Mouse (Mus musculus) MEL (cell line): Measurements from ENCODE around the gene Eif5a. TPM values are rescaled to one million over a fixed set of nuclear protein-coding genes. Genes with fewer than 3 reads are reported as not detected.
A peak's percentile ranks its signal among the peaks of the same experiment; 100 is the strongest.

Source experiments
- DNase-seq: peaks from one replicate; pipeline ENCODE4 v3.0.0; 2011; ENCODE audit warnings: low read depth, low spot score
- H3K27ac ChIP-seq: 2 replicates; pipeline ENCODE4 v1.5.1; 2012; ENCODE audit warnings: low read depth, mild to moderate bottlenecking, control low read depth, low read length, moderate library complexity; ENCODE audit not compliant: control insufficient read depth
- H3K27me3 ChIP-seq, 2 experiments: fragments of 150-350 bp in 1 of 2; sonication (generic) in 1 of 2; 2 replicates each; pipeline ENCODE4 v1.6.1; 2012; ENCODE audit warnings: low read length in 2 of 2, mild to moderate bottlenecking in 2 of 2, improper control_type of control experiment in 1 of 2, moderate library complexity in 1 of 2; ENCODE audit not compliant: insufficient read depth in 2 of 2, control insufficient read depth in 1 of 2
- H3K36me3 ChIP-seq, 2 experiments: 2 replicates each; pipeline ENCODE4 v1.6.1; 2012 to 2014; ENCODE audit warnings: low read length in 2 of 2, improper control_type of control experiment in 1 of 2, inconsistent platforms in 1 of 2, mild to moderate bottlenecking in 1 of 2; ENCODE audit not compliant: insufficient read depth in 2 of 2, control insufficient read depth in 1 of 2
- H3K4me1 ChIP-seq, 2 experiments: fragments of 150-350 bp in 1 of 2; sonication (generic) in 1 of 2; 2 replicates each; pipeline ENCODE4 v1.6.1; 2012; ENCODE audit warnings: low read length in 2 of 2, improper control_type of control experiment in 1 of 2, mild to moderate bottlenecking in 1 of 2; ENCODE audit not compliant: insufficient read depth in 2 of 2, control insufficient read depth in 1 of 2
- H3K4me3 ChIP-seq, 2 experiments: fragments of 150-350 bp in 1 of 2; sonication (generic) in 1 of 2; 2 replicates each; pipeline ENCODE4 v1.5.1; 2012; ENCODE audit warnings: low read depth in 2 of 2, low read length in 2 of 2, mild to moderate bottlenecking in 2 of 2, moderate library complexity in 2 of 2, control low read depth in 1 of 2, improper control_type of control experiment in 1 of 2; ENCODE audit not compliant: control insufficient read depth in 1 of 2, insufficient read depth in 1 of 2
- H3K79me2 ChIP-seq: 2 replicates; pipeline ENCODE4 v1.6.1; 2012; ENCODE audit warnings: mild to moderate bottlenecking, low read length, moderate library complexity; ENCODE audit not compliant: control insufficient read depth, poor library complexity, insufficient read depth
- H3K9ac ChIP-seq: 2 replicates; pipeline ENCODE4 v1.6.1; 2012; ENCODE audit warnings: low read depth, mild to moderate bottlenecking, control low read depth, low read length, moderate library complexity; ENCODE audit not compliant: control insufficient read depth, poor library complexity, severe bottlenecking
- H3K9me3 ChIP-seq: fragments of 150-350 bp; sonication (generic); replicated peaks from 2 replicates; pipeline ENCODE4 v1.6.1; 2012; ENCODE audit warnings: mild to moderate bottlenecking, low read length, improper control_type of control experiment, moderate library complexity; ENCODE audit not compliant: insufficient read depth
- BHLHE40 ChIP-seq: IDR thresholded peaks from 2 replicates; pipeline ENCODE4 v1.6.1; 2012; ENCODE audit warnings: low read depth, mild to moderate bottlenecking, inconsistent platforms, low read length, improper control_type of control experiment, borderline replicate concordance
- CHD1 ChIP-seq: IDR thresholded peaks from 2 replicates; pipeline ENCODE4 v1.6.1; 2012; ENCODE audit warnings: low read depth, mild to moderate bottlenecking, inconsistent platforms, low read length, improper control_type of control experiment
- CHD2 ChIP-seq: IDR thresholded peaks from 2 replicates; pipeline ENCODE4 v1.6.1; 2011; ENCODE audit warnings: low read length, improper control_type of control experiment
- CTCF ChIP-seq, 3 experiments: IDR thresholded peaks in 2 of 3; conservative IDR thresholded peaks in 1 of 3; 2 replicates each; pipeline ENCODE4 v1.5.1; 2011 to 2012; ENCODE audit warnings: low read length in 3 of 3, low read depth in 2 of 3, mild to moderate bottlenecking in 2 of 3, improper control_type of control experiment in 1 of 3, inconsistent platforms in 1 of 3, mixed read lengths in 1 of 3, moderate library complexity in 1 of 3; ENCODE audit not compliant: control insufficient read depth in 1 of 3, insufficient read depth in 1 of 3, poor library complexity in 1 of 3, severe bottlenecking in 1 of 3
- E2F4 ChIP-seq: IDR thresholded peaks from 2 replicates; pipeline ENCODE4 v1.6.1; 2011; ENCODE audit warnings: low read depth, low read length, improper control_type of control experiment, borderline replicate concordance
- ELF1 ChIP-seq: IDR thresholded peaks from 2 replicates; pipeline ENCODE4 v1.6.1; 2014; ENCODE audit warnings: low read depth, mild to moderate bottlenecking, inconsistent platforms, low read length, improper control_type of control experiment, moderate library complexity
- EP300 ChIP-seq, 2 experiments: IDR thresholded peaks; 2 replicates each; pipeline ENCODE4 v1.6.1; 2011; ENCODE audit warnings: improper control_type of control experiment in 2 of 2, low read length in 2 of 2, low read depth in 1 of 2, mild to moderate bottlenecking in 1 of 2
- ETS1 ChIP-seq: IDR thresholded peaks from 2 replicates; pipeline ENCODE4 v1.6.1; 2012; ENCODE audit warnings: low read depth, mild to moderate bottlenecking, inconsistent platforms, low read length, improper control_type of control experiment, moderate library complexity
- GABPA ChIP-seq: IDR thresholded peaks from 2 replicates; pipeline ENCODE4 v1.6.1; 2012; ENCODE audit warnings: low read depth, mild to moderate bottlenecking, inconsistent platforms, low read length, improper control_type of control experiment, moderate library complexity
- HCFC1 ChIP-seq: IDR thresholded peaks from 2 replicates; pipeline ENCODE4 v1.6.1; 2012; ENCODE audit warnings: low read depth, mild to moderate bottlenecking, inconsistent platforms, low read length, improper control_type of control experiment, moderate library complexity
- KAT2A ChIP-seq: conservative IDR thresholded peaks from 2 replicates; pipeline ENCODE4 v1.6.1; 2012; ENCODE audit warnings: low read depth, low read length, improper control_type of control experiment, inconsistent platforms
- MAFK ChIP-seq: IDR thresholded peaks from 2 replicates; pipeline ENCODE4 v1.6.1; 2011; ENCODE audit warnings: low read depth, mild to moderate bottlenecking, low read length, improper control_type of control experiment, borderline replicate concordance
- MAX ChIP-seq: IDR thresholded peaks from 2 replicates; pipeline ENCODE4 v1.6.1; 2011; ENCODE audit warnings: low read length, improper control_type of control experiment
- MAZ ChIP-seq: IDR thresholded peaks from 2 replicates; pipeline ENCODE4 v1.6.1; 2012; ENCODE audit warnings: low read depth, mild to moderate bottlenecking, inconsistent platforms, low read length, improper control_type of control experiment
- MEF2A ChIP-seq: IDR thresholded peaks from 2 replicates; pipeline ENCODE4 v1.6.1; 2014; ENCODE audit warnings: low read depth, mild to moderate bottlenecking, inconsistent platforms, low read length, improper control_type of control experiment; ENCODE audit not compliant: poor library complexity, insufficient replicate concordance, severe bottlenecking; ENCODE audit errors: extremely low read depth
- MYB ChIP-seq: IDR thresholded peaks from 2 replicates; pipeline ENCODE4 v1.6.1; 2011; ENCODE audit warnings: mild to moderate bottlenecking, low read depth, low read length, improper control_type of control experiment
- MYC ChIP-seq: IDR thresholded peaks from 2 replicates; pipeline ENCODE4 v1.6.1; 2011; ENCODE audit warnings: low read depth, mild to moderate bottlenecking, low read length, improper control_type of control experiment, moderate library complexity
- POLR2A ChIP-seq, 2 experiments: IDR thresholded peaks; 2 replicates each; pipeline ENCODE4 v1.6.1; 2011 to 2012; ENCODE audit warnings: low read length in 2 of 2, mild to moderate bottlenecking in 2 of 2, control low read depth in 1 of 2, improper control_type of control experiment in 1 of 2, low read depth in 1 of 2, moderate library complexity in 1 of 2; ENCODE audit not compliant: control insufficient read depth in 1 of 2, insufficient read depth in 1 of 2, poor library complexity in 1 of 2
- POLR2AphosphoS2 ChIP-seq: IDR thresholded peaks from 2 replicates; pipeline ENCODE4 v1.6.1; 2011; ENCODE audit warnings: low read length, improper control_type of control experiment
- RAD21 ChIP-seq: IDR thresholded peaks from 2 replicates; pipeline ENCODE4 v1.6.1; 2011; ENCODE audit warnings: mild to moderate bottlenecking, low read depth, low read length, improper control_type of control experiment
- SMC3 ChIP-seq: IDR thresholded peaks from 2 replicates; pipeline ENCODE4 v1.6.1; 2011; ENCODE audit warnings: low read depth, low read length, improper control_type of control experiment
- TBP ChIP-seq: IDR thresholded peaks from 2 replicates; pipeline ENCODE4 v1.8.0; 2011; ENCODE audit warnings: low read depth, low read length, improper control_type of control experiment
- TCF12 ChIP-seq: IDR thresholded peaks from 2 replicates; pipeline ENCODE4 v1.6.1; 2014; ENCODE audit warnings: low read depth, mild to moderate bottlenecking, inconsistent platforms, low read length, improper control_type of control experiment, moderate library complexity
- UBTF ChIP-seq: IDR thresholded peaks from 2 replicates; pipeline ENCODE4 v1.6.1; 2012; ENCODE audit warnings: low read depth, mild to moderate bottlenecking, inconsistent platforms, low read length, improper control_type of control experiment, moderate library complexity, borderline replicate concordance; ENCODE audit not compliant: insufficient read depth
- ZC3H11A ChIP-seq: IDR thresholded peaks from 2 replicates; pipeline ENCODE4 v1.6.1; 2012; ENCODE audit warnings: low read depth, mild to moderate bottlenecking, inconsistent platforms, low read length, improper control_type of control experiment
- ZKSCAN1 ChIP-seq: IDR thresholded peaks from 2 replicates; pipeline ENCODE4 v1.6.1; 2012; ENCODE audit warnings: low read depth, mild to moderate bottlenecking, inconsistent platforms, low read length, improper control_type of control experiment, moderate library complexity
- polyA plus RNA-seq, 2 experiments: library from polyadenylated mRNA; stranded (reverse) in 1 of 2; unstranded in 1 of 2; fragments of >175 nt in 1 of 2; fragments of >200 nt in 1 of 2; gene quantifications; 2 replicates each; pipeline versions ENCODE4 v1.2.1 to v1.2.4; 2012; ENCODE audit warnings: low replicate concordance in 2 of 2, low read depth in 1 of 2; ENCODE audit not compliant: insufficient read length in 2 of 2, insufficient read depth in 1 of 2, missing spikeins in 1 of 2
- total RNA-seq: library from RNA; depleted of rRNA; stranded (reverse); fragments of 300-350 nt; gene quantifications from 2 replicates; pipeline ENCODE4 v1.2.3, GENCODE M21; 2012

Eif5a gene
- total and polyA plus RNA-seq, 3 experiments, result 1,272 to 3,185 (median 1,428) TPM

DNA sequence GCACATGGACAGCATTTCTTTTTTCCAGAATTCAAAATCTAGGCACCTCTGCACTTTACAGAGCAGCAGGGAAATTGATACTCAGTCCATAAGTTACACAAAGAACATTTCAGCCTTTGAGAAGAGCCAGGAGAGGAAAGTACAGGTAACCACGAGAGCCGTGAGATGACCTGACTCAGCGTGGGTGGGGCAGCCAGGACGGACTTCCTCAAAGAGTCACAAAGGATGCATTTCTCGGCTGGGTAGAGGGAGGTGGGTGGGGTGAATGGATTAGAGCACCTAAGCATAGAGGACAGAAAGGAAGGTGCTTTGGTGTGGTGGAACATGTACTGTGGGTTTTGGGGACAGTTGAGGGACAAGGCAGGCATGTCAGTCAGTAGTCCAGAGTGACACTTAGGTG lies 40.1 kb upstream of the Eif5a start:
- no peak for TF ChIP-seq RAD21
- TF ChIP-seq ZC3H11A, result no peak
- no peak for TF ChIP-seq KAT2A
- TF ChIP-seq POLR2AphosphoS2, result no peak
- no peak for TF ChIP-seq BHLHE40
- no peak for TF ChIP-seq UBTF
- no peak for TF ChIP-seq E2F4
- Histone ChIP-seq H3K79me2 (no peaks in the 10 kb centered on the region), H3K9ac (no peak overlapping the region), H3K27ac (no peak overlapping the region), H3K4me1 (peaks cover 0 to 8% of the 10 kb centered on the region in 2 experiments; a peak in 3 of 4 replicates), H3K36me3 (peaks cover 0 to 2% of the 10 kb centered on the region in 2 experiments; a peak in 2 of 4 replicates), H3K9me3 (no peaks in the 10 kb centered on the region), H3K27me3 (0 out of 4 replicates have a peak, but pooled peaks cover 0 to 3% of the 10 kb centered on the region in 2 experiments), H3K4me3 (no peak overlapping the region)
- DNase-seq, result peak; percentile 47

DNA sequence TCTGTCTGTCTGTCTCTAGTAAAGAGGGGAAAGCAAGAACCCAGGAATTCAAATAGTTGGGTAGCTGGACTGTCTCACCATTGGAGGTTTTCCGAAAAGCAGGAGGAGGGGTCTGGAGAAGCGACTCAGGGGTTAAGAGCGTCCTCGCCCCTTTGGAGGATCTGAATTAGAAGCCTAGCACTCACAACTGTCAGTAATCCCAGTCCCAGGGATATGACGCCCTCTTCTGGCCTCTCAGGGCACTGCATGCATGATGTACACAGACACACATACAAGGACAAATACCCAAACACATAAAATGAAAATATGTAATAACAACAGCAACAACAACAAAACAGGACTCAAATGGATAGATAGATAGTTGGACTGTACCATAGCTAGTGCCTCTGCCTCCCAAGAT lies 38.9 kb upstream of the Eif5a start:
- Histone ChIP-seq H3K9ac (no peak overlapping the region), H3K27ac (no peak overlapping the region), H3K79me2 (no peaks in the 10 kb centered on the region)
- DNase-seq, result peak; percentile 65
- TF ChIP-seq CTCF (IDR thresholded peaks at IDR 0.05 in 2 of 3, conservative IDR thresholded peaks at IDR 0.05 in 1 of 3; ENCODE audit: control insufficient read depth in 1 of 3, insufficient read depth in 1 of 3, low read depth in 2 of 3, low read length in 3 of 3, poor library complexity in 1 of 3, severe bottlenecking in 1 of 3), result peak; percentile 61 to 76 (median 65)
- no peak for TF ChIP-seq ELF1
- peak; percentile 49 for TF ChIP-seq RAD21
- peak; percentile 56 for TF ChIP-seq SMC3
- TF ChIP-seq ZC3H11A, result peak; percentile 43
- TF ChIP-seq, all 39 proteins: peak for 4
- Histone ChIP-seq H3K36me3 (no peaks in the 10 kb centered on the region), H3K9me3 (no peaks in the 10 kb centered on the region), H3K27me3 (0 out of 4 replicates have a peak, but pooled peaks cover 0 to 3% of the 10 kb centered on the region in 2 experiments), H3K4me3 (no peak overlapping the region), H3K4me1 (peaks cover 4 to 8% of the 10 kb centered on the region in 2 experiments; a peak in 3 of 4 replicates)

DNA sequence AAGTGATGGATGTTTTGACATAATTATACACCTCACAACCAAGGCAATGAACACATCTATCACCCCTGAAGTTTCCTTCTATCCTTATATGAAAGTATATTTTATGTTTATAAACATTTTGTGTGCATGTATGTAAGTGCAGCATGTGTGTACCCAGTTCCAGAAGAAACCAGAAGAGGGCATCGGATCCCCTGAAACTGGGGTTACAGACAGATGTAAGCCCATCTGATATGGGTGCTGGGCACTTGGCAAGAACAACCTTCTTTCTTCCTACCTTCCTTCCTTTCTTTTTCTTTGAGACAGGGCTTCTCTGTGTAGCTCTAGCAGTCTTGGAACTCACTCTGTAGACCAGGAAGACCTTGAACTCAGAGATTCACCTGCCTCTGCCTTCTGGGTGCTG lies 34.5 kb upstream of the Eif5a start:
- Histone ChIP-seq H3K9ac (no peak overlapping the region), H3K27ac (no peak overlapping the region), H3K9me3 (no peaks in the 10 kb centered on the region), H3K4me1 (peaks cover 6 to 9% of the 10 kb centered on the region in 2 experiments), H3K79me2 (no peaks in the 10 kb centered on the region), H3K4me3 (no peak overlapping the region), H3K27me3 (0 out of 4 replicates have a peak, but pooled peaks cover 0 to 3% of the 10 kb centered on the region in 2 experiments), H3K36me3 (no peaks in the 10 kb centered on the region)
- DNase-seq, result peak; percentile 78
- TF ChIP-seq MAX (no peak), TBP (no peak), CHD1 (no peak), CHD2 (no peak), MAFK (no peak), EP300 (IDR thresholded peaks at IDR 0.05; ENCODE audit: low read depth in 1 of 2, low read length in 2 of 2) (no peak; a peak in 1 of 4 replicates), BHLHE40 (no peak), ZKSCAN1 (no peak), MEF2A (no peak), MYB (no peak), POLR2A (IDR thresholded peaks at IDR 0.05; ENCODE audit: control insufficient read depth in 1 of 2, insufficient read depth in 1 of 2, low read depth in 1 of 2, low read length in 2 of 2, poor library complexity in 1 of 2) (no peak), TCF12 (no peak), ELF1 (no peak), HCFC1 (no peak), MYC (no peak), GABPA (no peak), ZC3H11A (peak; percentile 53), RAD21 (peak; percentile 54), MAZ (no peak), ETS1 (no peak)
